Mouse (Mus musculus): ENCODE measurements around the gene Ublcp1. TPM values are rescaled to one million over a fixed set of nuclear protein-coding genes. Genes with fewer than 3 reads are reported as not detected.

Gene Ublcp1
- polyA plus RNA-seq, 1 experiment from 2014 or later = 78.4 TPM

Small RNAs within 50 kb of the gene (microRNA-seq; reads per million reads assigned to microRNA genes)
- gene Gm22121 = not detected

Other genes starting within 250 kb of the Ublcp1 start
- gene Il12b, start 70.4 kb downstream of the Ublcp1 start, polyA plus RNA-seq (2014; fragmentation: Nextera tagmentation; extraction: Ambion mirVana) = 0.10 TPM in 1 of 2 replicates, not detected in the other
- gene Rnf145, start 48.5 kb upstream of the Ublcp1 start, polyA plus RNA-seq (2014; fragmentation: Nextera tagmentation; extraction: Ambion mirVana) = 76.9 and 82.0 TPM in 2 replicates
- gene Ebf1, start 146.8 kb upstream of the Ublcp1 start, polyA plus RNA-seq (2014; fragmentation: Nextera tagmentation; extraction: Ambion mirVana) = 19.9 and 26.9 TPM in 2 replicates